Mouse (Mus musculus) MEL (cell line): ENCODE data around the gene 3110082I17Rik. TPM values are rescaled to one million over a fixed set of nuclear protein-coding genes. Genes with fewer than 3 reads are reported as not detected.
A peak's percentile ranks its signal among the peaks of the same experiment; 100 is the strongest.

Source experiments
- DNase-seq: peaks from one replicate; pipeline ENCODE4 v3.0.0; 2011; ENCODE audit warnings: low read depth, low spot score
- H3K27ac ChIP-seq: 2 replicates; pipeline ENCODE4 v1.5.1; 2012; ENCODE audit warnings: low read depth, mild to moderate bottlenecking, control low read depth, low read length, moderate library complexity; ENCODE audit not compliant: control insufficient read depth
- H3K27me3 ChIP-seq, 2 experiments: fragments of 150-350 bp in 1 of 2; sonication (generic) in 1 of 2; 2 replicates each; pipeline ENCODE4 v1.6.1; 2012; ENCODE audit warnings: low read length in 2 of 2, mild to moderate bottlenecking in 2 of 2, improper control_type of control experiment in 1 of 2, moderate library complexity in 1 of 2; ENCODE audit not compliant: insufficient read depth in 2 of 2, control insufficient read depth in 1 of 2
- H3K36me3 ChIP-seq, 2 experiments: 2 replicates each; pipeline ENCODE4 v1.6.1; 2012 to 2014; ENCODE audit warnings: low read length in 2 of 2, improper control_type of control experiment in 1 of 2, inconsistent platforms in 1 of 2, mild to moderate bottlenecking in 1 of 2; ENCODE audit not compliant: insufficient read depth in 2 of 2, control insufficient read depth in 1 of 2
- H3K4me1 ChIP-seq, 2 experiments: fragments of 150-350 bp in 1 of 2; sonication (generic) in 1 of 2; 2 replicates each; pipeline ENCODE4 v1.6.1; 2012; ENCODE audit warnings: low read length in 2 of 2, improper control_type of control experiment in 1 of 2, mild to moderate bottlenecking in 1 of 2; ENCODE audit not compliant: insufficient read depth in 2 of 2, control insufficient read depth in 1 of 2
- H3K4me3 ChIP-seq, 2 experiments: fragments of 150-350 bp in 1 of 2; sonication (generic) in 1 of 2; 2 replicates each; pipeline ENCODE4 v1.5.1; 2012; ENCODE audit warnings: low read depth in 2 of 2, low read length in 2 of 2, mild to moderate bottlenecking in 2 of 2, moderate library complexity in 2 of 2, control low read depth in 1 of 2, improper control_type of control experiment in 1 of 2; ENCODE audit not compliant: control insufficient read depth in 1 of 2, insufficient read depth in 1 of 2
- H3K79me2 ChIP-seq: 2 replicates; pipeline ENCODE4 v1.6.1; 2012; ENCODE audit warnings: mild to moderate bottlenecking, low read length, moderate library complexity; ENCODE audit not compliant: control insufficient read depth, poor library complexity, insufficient read depth
- H3K9ac ChIP-seq: 2 replicates; pipeline ENCODE4 v1.6.1; 2012; ENCODE audit warnings: low read depth, mild to moderate bottlenecking, control low read depth, low read length, moderate library complexity; ENCODE audit not compliant: control insufficient read depth, poor library complexity, severe bottlenecking
- H3K9me3 ChIP-seq: fragments of 150-350 bp; sonication (generic); replicated peaks from 2 replicates; pipeline ENCODE4 v1.6.1; 2012; ENCODE audit warnings: mild to moderate bottlenecking, low read length, improper control_type of control experiment, moderate library complexity; ENCODE audit not compliant: insufficient read depth
- CHD2 ChIP-seq: IDR thresholded peaks from 2 replicates; pipeline ENCODE4 v1.6.1; 2011; ENCODE audit warnings: low read length, improper control_type of control experiment
- CTCF ChIP-seq, 3 experiments: IDR thresholded peaks in 2 of 3; conservative IDR thresholded peaks in 1 of 3; 2 replicates each; pipeline ENCODE4 v1.5.1; 2011 to 2012; ENCODE audit warnings: low read length in 3 of 3, low read depth in 2 of 3, mild to moderate bottlenecking in 2 of 3, improper control_type of control experiment in 1 of 3, inconsistent platforms in 1 of 3, mixed read lengths in 1 of 3, moderate library complexity in 1 of 3; ENCODE audit not compliant: control insufficient read depth in 1 of 3, insufficient read depth in 1 of 3, poor library complexity in 1 of 3, severe bottlenecking in 1 of 3
- E2F4 ChIP-seq: IDR thresholded peaks from 2 replicates; pipeline ENCODE4 v1.6.1; 2011; ENCODE audit warnings: low read depth, low read length, improper control_type of control experiment, borderline replicate concordance
- ELF1 ChIP-seq: IDR thresholded peaks from 2 replicates; pipeline ENCODE4 v1.6.1; 2014; ENCODE audit warnings: low read depth, mild to moderate bottlenecking, inconsistent platforms, low read length, improper control_type of control experiment, moderate library complexity
- EP300 ChIP-seq, 2 experiments: IDR thresholded peaks; 2 replicates each; pipeline ENCODE4 v1.6.1; 2011; ENCODE audit warnings: improper control_type of control experiment in 2 of 2, low read length in 2 of 2, low read depth in 1 of 2, mild to moderate bottlenecking in 1 of 2
- HCFC1 ChIP-seq: IDR thresholded peaks from 2 replicates; pipeline ENCODE4 v1.6.1; 2012; ENCODE audit warnings: low read depth, mild to moderate bottlenecking, inconsistent platforms, low read length, improper control_type of control experiment, moderate library complexity
- JUND ChIP-seq: IDR thresholded peaks from 2 replicates; pipeline ENCODE4 v1.6.1; 2011; ENCODE audit warnings: low read depth, mild to moderate bottlenecking, improper control_type of control experiment, low read length
- MAFK ChIP-seq: IDR thresholded peaks from 2 replicates; pipeline ENCODE4 v1.6.1; 2011; ENCODE audit warnings: low read depth, mild to moderate bottlenecking, low read length, improper control_type of control experiment, borderline replicate concordance
- MAX ChIP-seq: IDR thresholded peaks from 2 replicates; pipeline ENCODE4 v1.6.1; 2011; ENCODE audit warnings: low read length, improper control_type of control experiment
- MAZ ChIP-seq: IDR thresholded peaks from 2 replicates; pipeline ENCODE4 v1.6.1; 2012; ENCODE audit warnings: low read depth, mild to moderate bottlenecking, inconsistent platforms, low read length, improper control_type of control experiment
- MEF2A ChIP-seq: IDR thresholded peaks from 2 replicates; pipeline ENCODE4 v1.6.1; 2014; ENCODE audit warnings: low read depth, mild to moderate bottlenecking, inconsistent platforms, low read length, improper control_type of control experiment; ENCODE audit not compliant: poor library complexity, insufficient replicate concordance, severe bottlenecking; ENCODE audit errors: extremely low read depth
- MYB ChIP-seq: IDR thresholded peaks from 2 replicates; pipeline ENCODE4 v1.6.1; 2011; ENCODE audit warnings: mild to moderate bottlenecking, low read depth, low read length, improper control_type of control experiment
- POLR2AphosphoS2 ChIP-seq: IDR thresholded peaks from 2 replicates; pipeline ENCODE4 v1.6.1; 2011; ENCODE audit warnings: low read length, improper control_type of control experiment
- POLR2AphosphoS5 ChIP-seq: IDR thresholded peaks from 2 replicates; pipeline ENCODE4 v1.6.1; 2012; ENCODE audit warnings: low read depth, borderline replicate concordance, mild to moderate bottlenecking, inconsistent platforms, low read length, moderate library complexity, mixed read lengths
- RAD21 ChIP-seq: IDR thresholded peaks from 2 replicates; pipeline ENCODE4 v1.6.1; 2011; ENCODE audit warnings: mild to moderate bottlenecking, low read depth, low read length, improper control_type of control experiment
- RCOR1 ChIP-seq: IDR thresholded peaks from 2 replicates; pipeline ENCODE4 v1.6.1; 2012; ENCODE audit warnings: low read depth, mild to moderate bottlenecking, inconsistent platforms, low read length, improper control_type of control experiment
- SIN3A ChIP-seq: IDR thresholded peaks from 2 replicates; pipeline ENCODE4 v1.6.1; 2012; ENCODE audit warnings: low read length, improper control_type of control experiment, inconsistent platforms
- SMC3 ChIP-seq: IDR thresholded peaks from 2 replicates; pipeline ENCODE4 v1.6.1; 2011; ENCODE audit warnings: low read depth, low read length, improper control_type of control experiment
- TAL1 ChIP-seq: IDR thresholded peaks from 2 replicates; pipeline ENCODE4 v1.6.1; 2012; ENCODE audit warnings: mild to moderate bottlenecking, inconsistent platforms, low read length, moderate library complexity, mixed read lengths
- TBP ChIP-seq: IDR thresholded peaks from 2 replicates; pipeline ENCODE4 v1.8.0; 2011; ENCODE audit warnings: low read depth, low read length, improper control_type of control experiment
- UBTF ChIP-seq: IDR thresholded peaks from 2 replicates; pipeline ENCODE4 v1.6.1; 2012; ENCODE audit warnings: low read depth, mild to moderate bottlenecking, inconsistent platforms, low read length, improper control_type of control experiment, moderate library complexity, borderline replicate concordance; ENCODE audit not compliant: insufficient read depth
- USF2 ChIP-seq, 2 experiments: IDR thresholded peaks; 2 replicates each; pipeline ENCODE4 v1.6.1; 2011 to 2012; ENCODE audit warnings: improper control_type of control experiment in 2 of 2, low read length in 2 of 2, borderline replicate concordance in 1 of 2, inconsistent platforms in 1 of 2, low read depth in 1 of 2, mild to moderate bottlenecking in 1 of 2; ENCODE audit not compliant: insufficient read depth in 1 of 2
- ZC3H11A ChIP-seq: IDR thresholded peaks from 2 replicates; pipeline ENCODE4 v1.6.1; 2012; ENCODE audit warnings: low read depth, mild to moderate bottlenecking, inconsistent platforms, low read length, improper control_type of control experiment
- ZKSCAN1 ChIP-seq: IDR thresholded peaks from 2 replicates; pipeline ENCODE4 v1.6.1; 2012; ENCODE audit warnings: low read depth, mild to moderate bottlenecking, inconsistent platforms, low read length, improper control_type of control experiment, moderate library complexity
- ZMIZ1 ChIP-seq: IDR thresholded peaks from 2 replicates; pipeline ENCODE4 v1.6.1; 2012; ENCODE audit warnings: low read depth, mild to moderate bottlenecking, inconsistent platforms, low read length, improper control_type of control experiment, moderate library complexity
- polyA plus RNA-seq, 2 experiments: library from polyadenylated mRNA; stranded (reverse) in 1 of 2; unstranded in 1 of 2; fragments of >175 nt in 1 of 2; fragments of >200 nt in 1 of 2; gene quantifications; 2 replicates each; pipeline versions ENCODE4 v1.2.1 to v1.2.4; 2012; ENCODE audit warnings: low replicate concordance in 2 of 2, low read depth in 1 of 2; ENCODE audit not compliant: insufficient read length in 2 of 2, insufficient read depth in 1 of 2, missing spikeins in 1 of 2
- total RNA-seq: library from RNA; depleted of rRNA; stranded (reverse); fragments of 300-350 nt; gene quantifications from 2 replicates; pipeline ENCODE4 v1.2.3, GENCODE M21; 2012

Gene 3110082I17Rik
- total and polyA plus RNA-seq, 3 experiments = 58.1 to 79.5 TPM; not detected in 1

- TF ChIP-seq JUND (no peak), MAX (no peak; the same call in 1 of the 2 replicates), TBP (peak; percentile 92), MEF2A (no peak), E2F4 (no peak; the same call in 1 of the 2 replicates), EP300 (IDR thresholded peaks at IDR 0.05; ENCODE audit: low read depth in 1 of 2, low read length in 2 of 2) (no peak), ZC3H11A (no peak), MYB (no peak), ELF1 (peak; percentile 52; the same call in 1 of the 2 replicates)
Measured at GRCm38 (mm10) chr5:139484185-139484814, 24.0 kb upstream of the 3110082I17Rik start, which contains the start of gene Zfand2a (continued).

GRCm38 (mm10) chr5:139483171-139483848 is 23.0 kb upstream of the 3110082I17Rik start:
- TF ChIP-seq POLR2AphosphoS5 = no peak
- no peak for TF ChIP-seq SMC3
- no peak for TF ChIP-seq MAX
- no peak for TF ChIP-seq ZC3H11A
- TF ChIP-seq RCOR1 = no peak
- TF ChIP-seq TAL1 = no peak
- no peak for TF ChIP-seq POLR2AphosphoS2
- TF ChIP-seq CTCF (IDR thresholded peaks at IDR 0.05 in 2 of 3, conservative IDR thresholded peaks at IDR 0.05 in 1 of 3; ENCODE audit: control insufficient read depth in 1 of 3, insufficient read depth in 1 of 3, low read depth in 2 of 3, low read length in 3 of 3, poor library complexity in 1 of 3, severe bottlenecking in 1 of 3) = no peak

GRCm38 (mm10) chr5:139480406-139480805 is 20.1 kb upstream of the 3110082I17Rik start:
- H3K27ac ChIP-seq = no peak overlapping the region
- peaks cover 3 to 5% of the 10 kb centered on the region in 2 experiments; a peak in 3 of 4 replicates for H3K36me3 ChIP-seq
- DNase-seq = no peak
- no peaks in the 10 kb centered on the region for H3K27me3 ChIP-seq
- peaks cover 11% of the 10 kb centered on the region for H3K79me2 ChIP-seq
- peaks cover 0 to 10% of the 10 kb centered on the region in 2 experiments; a peak in 2 of 4 replicates for H3K4me1 ChIP-seq
- no peak overlapping the region for H3K4me3 ChIP-seq
- H3K9ac ChIP-seq = no peak overlapping the region
- no peaks in the 10 kb centered on the region for H3K9me3 ChIP-seq
- TF ChIP-seq E2F4 (no peak), MAFK (no peak), UBTF (no peak), SIN3A (no peak), EP300 (IDR thresholded peaks at IDR 0.05; ENCODE audit: low read depth in 1 of 2, low read length in 2 of 2) (no peak), CTCF (IDR thresholded peaks at IDR 0.05 in 2 of 3, conservative IDR thresholded peaks at IDR 0.05 in 1 of 3; ENCODE audit: control insufficient read depth in 1 of 3, insufficient read depth in 1 of 3, low read depth in 2 of 3, low read length in 3 of 3, poor library complexity in 1 of 3, severe bottlenecking in 1 of 3) (no peak), HCFC1 (no peak), CHD2 (no peak), MAZ (no peak), MYB (no peak), ELF1 (no peak), ZC3H11A (no peak), ZKSCAN1 (no peak), MAX (no peak), RCOR1 (no peak), USF2 (IDR thresholded peaks at IDR 0.05; ENCODE audit: borderline replicate concordance in 1 of 2, insufficient read depth in 1 of 2, low read depth in 1 of 2, low read length in 2 of 2) (no peak), ZMIZ1 (no peak), RAD21 (no peak), JUND (no peak)

More at GRCm38 (mm10) chr5:139483171-139483848, 23.0 kb upstream of the 3110082I17Rik start:
- Histone ChIP-seq H3K27ac (peak overlapping the region; percentile 34; the same call in 1 of the 2 replicates), H3K79me2 (peaks cover 11% of the 10 kb centered on the region), H3K4me1 (peaks cover 0 to 10% of the 10 kb centered on the region in 2 experiments; a peak in 2 of 4 replicates), H3K9me3 (no peaks in the 10 kb centered on the region), H3K27me3 (no peaks in the 10 kb centered on the region), H3K36me3 (peaks cover 0 to 5% of the 10 kb centered on the region in 2 experiments; a peak in 2 of 4 replicates), H3K4me3 (peak overlapping the region; percentile 80 to 98), H3K9ac (peak overlapping the region; percentile 73)
- peak; percentile 56 for DNase-seq
